Mouse (Mus musculus): ENCODE results near the gene Surf4. TPM values are rescaled to one million over a fixed set of nuclear protein-coding genes. Genes with fewer than 3 reads are reported as not detected.
A peak's percentile ranks its signal among the peaks of the same experiment; 100 is the strongest.

The Surf4 gene
- total RNA-seq (2021), result 100 to 1,000 TPM; 190 to 191 TPM
- long read RNA-seq, experiment 1, transcript Surf4-201 (6 exons, 3,281 nt), result major isoform, 152 of 178 reads
- long read RNA-seq, experiment 1, partial matches to known transcripts, result 25 of 178 reads
- long read RNA-seq, experiment 1, other reads (novel, unspliced or antisense), result 1 of 178 reads
- long read RNA-seq, experiment 2, transcript Surf4-201 (6 exons, 3,281 nt), result major isoform, 81 of 103 reads
- long read RNA-seq, experiment 2, partial matches to known transcripts, result 2 of 103 reads
- long read RNA-seq, experiment 2, other reads (novel, unspliced or antisense), result 19 of 103 reads

DNA sequence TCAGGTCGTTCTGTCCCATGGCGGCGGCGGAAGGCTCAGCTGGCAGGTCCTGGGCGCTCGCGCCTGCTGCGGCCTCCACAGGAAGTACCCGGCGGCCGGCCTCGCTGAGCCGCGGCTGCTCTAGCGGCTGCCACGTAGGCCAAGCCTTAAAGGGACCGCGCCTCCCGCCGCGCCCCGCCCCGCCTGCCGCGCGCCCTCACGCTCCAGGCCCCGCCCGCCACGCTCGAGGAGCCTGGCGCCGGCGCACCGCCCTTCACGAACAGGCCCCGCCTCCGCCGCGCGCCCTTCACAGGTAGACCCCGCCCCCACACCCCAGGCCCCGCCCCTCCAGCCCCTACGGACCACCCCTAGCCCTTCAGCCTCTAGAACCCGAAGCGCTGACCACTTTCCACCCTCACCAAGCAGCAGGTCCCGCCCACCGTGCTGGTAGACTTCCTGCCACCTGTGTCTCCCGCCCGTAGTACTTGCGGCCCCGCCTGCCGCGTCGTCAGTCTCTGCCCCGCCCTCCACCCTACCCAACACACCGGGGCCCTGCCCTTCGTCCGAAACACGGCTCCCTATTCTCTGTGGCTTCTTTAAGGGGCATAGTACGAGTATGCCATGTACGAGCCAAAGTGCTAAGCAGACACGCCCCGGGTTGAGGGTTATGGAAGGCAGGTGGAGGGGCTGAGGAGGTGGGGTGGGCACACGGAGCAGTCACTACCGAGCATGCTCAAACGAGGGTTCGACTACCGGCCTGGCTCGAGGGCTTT, at the start of gene Surf4, which contains the start of gene Stkld1:
Surf4 (minus strand) TSS at position 625 of the 752 bp plus-strand sequence.
Stkld1 (plus strand) TSS at position 744 of the 752 bp plus-strand sequence.
- peak; percentile 95 to 98 for DNase-seq

DNA sequence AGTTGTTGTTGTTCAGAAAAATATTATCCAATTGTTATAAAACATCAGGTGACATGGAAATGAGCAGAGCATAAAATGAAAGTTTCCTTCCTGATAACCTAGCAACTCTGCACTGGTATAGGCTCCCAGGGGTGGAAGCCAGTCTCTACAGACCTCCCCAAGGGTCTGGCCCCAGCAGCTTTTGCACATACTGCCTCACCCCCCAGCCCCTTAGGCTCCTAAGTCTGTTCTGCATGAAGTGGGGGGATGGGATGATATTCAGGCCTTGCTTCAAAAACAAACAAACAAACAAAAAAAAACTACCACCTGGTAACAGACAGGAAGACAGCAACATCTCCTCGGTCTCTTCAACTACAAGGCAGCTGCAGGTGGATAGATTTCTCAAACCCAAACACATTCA, 46.6 kb upstream of the Surf4 start:
- DNase-seq, result no peak

DNA sequence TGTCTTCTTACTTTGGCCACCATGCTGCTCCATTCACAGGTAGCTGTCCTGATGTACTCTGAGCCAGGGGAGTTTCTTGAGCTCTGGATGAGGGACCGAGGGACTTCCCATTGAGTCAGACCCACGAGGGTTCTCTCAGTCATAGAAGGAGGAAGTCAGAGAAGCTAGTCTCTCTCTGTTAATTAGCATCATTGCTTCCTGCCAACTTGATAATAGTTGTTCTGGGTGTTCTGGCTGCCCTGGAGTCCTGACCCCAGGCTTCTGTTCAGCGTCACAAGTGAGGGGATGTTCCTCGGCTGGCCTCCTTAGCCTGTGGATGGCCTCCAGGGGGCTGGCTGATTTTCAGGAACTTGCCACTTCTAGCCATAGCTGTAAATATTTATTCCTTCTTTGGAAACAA, 40.2 kb upstream of the Surf4 start:
- no peak for DNase-seq

DNA sequence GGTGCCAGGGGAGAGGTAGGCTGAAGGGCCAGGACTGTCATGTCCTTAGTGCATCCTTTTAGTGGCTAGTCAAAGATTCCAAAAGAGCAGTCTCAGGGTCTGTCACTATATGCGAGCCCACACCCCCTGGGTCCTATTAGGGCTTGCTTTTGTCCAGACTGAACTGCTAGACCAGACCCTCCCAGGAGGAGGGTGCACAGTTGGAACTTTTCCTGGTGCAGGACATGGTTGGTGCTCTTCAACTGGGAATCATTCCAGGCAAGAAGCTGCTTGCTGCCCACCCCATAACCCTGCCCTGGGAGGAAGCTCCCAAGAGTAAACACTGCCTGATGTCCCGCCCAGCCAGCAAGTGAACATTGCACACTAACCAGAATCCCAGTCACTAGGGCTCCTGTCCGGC, 39.4 kb upstream of the Surf4 start, which contains the start of gene Adamts13:
Adamts13 (plus strand) TSS at position 301 of the 400 bp plus-strand sequence.
- DNase-seq, result no peak

DNA sequence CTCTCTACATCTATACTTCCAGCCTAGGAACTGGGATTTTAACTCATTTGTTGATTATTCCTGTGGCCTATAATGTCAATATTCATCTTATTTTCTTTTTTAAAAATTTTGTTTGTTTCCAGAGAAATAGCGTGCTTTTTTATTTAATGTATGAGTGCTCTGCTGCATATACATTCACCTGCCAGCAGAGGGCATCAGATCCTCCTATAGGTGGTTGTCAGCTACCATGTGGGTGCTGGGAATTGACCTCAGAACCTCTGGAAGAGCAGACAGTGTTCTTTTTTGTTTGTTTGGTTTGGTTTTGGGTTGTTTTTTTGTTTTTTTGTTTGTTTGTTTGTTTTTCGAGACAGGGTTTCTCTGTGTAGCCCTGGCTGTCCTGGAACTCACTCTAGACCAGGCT, 33.5 kb upstream of the Surf4 start:
- no peak for DNase-seq

DNA sequence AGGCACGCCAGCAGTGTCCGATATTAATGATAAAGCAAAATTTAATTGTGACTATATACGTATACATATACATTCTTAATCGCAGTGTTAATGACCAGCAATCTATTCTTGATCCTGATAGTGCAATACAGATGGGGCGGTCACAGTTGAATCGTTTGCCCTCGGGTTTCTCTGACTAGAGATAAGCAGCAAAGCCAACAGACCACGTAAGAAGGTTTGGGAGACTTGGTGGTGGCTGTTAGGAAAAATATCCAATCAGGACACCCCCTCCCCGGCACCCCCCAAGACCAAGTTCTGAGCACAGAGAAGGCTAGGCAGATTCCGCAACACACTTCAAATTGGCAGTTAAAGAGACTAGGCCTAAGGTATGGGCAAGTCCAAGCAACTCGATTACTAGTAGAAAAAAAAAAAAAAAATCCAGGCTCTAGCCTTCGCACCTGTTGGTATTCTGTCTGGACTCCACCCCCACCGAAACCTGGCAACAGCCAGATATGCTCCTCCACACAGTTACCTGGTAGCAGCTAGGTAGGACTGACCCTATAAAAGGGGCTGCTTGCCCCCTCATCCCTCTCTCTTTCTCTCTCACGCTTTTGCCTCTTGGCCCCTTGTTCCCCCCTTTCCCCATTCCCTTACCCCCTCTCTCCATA, 31.1 kb upstream of the Surf4 start:
- no peak for DNase-seq

DNA sequence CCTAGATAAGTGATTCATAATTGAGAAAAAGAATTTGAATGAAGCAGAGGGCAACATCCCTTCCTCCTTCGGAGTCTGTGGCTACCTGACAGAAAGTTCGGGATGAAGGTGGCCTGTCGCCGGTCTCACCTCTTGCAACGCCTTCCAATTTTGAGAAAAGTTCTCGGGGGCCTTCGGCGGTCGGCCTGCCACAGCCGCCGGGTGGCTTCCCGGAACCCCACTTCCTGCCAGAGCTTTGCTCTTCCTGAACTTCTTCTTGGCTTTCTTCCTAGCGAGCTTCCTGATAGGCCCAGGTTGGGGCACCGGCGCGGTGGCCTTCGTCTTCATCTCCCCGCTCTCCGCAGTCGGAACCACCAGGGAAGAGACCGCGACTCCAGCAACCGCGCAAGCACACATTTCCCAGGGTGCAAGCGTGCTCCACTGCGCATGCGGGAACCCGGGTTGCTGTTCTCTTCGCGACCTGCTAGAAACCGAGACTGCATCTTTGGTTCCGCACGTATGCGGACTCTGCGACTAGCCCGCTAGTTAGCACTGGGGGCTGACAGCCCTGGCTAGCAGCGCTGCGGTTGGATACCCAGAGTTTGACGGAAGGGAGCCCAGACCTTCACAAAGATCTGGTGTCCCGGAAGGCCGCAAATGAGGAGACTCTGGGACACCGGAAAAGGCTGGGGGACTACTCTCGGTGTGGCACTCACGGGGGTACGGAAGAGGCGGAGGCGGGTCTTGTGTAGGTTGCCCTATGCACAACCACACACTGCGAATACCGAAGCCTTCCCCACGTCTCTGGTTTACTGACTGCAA, 30.4 kb upstream of the Surf4 start, which contains the start of gene Rexo4:
Rexo4 (minus strand) TSS at position 464 of the 801 bp plus-strand sequence.
- DNase-seq, result peak; percentile 95

DNA sequence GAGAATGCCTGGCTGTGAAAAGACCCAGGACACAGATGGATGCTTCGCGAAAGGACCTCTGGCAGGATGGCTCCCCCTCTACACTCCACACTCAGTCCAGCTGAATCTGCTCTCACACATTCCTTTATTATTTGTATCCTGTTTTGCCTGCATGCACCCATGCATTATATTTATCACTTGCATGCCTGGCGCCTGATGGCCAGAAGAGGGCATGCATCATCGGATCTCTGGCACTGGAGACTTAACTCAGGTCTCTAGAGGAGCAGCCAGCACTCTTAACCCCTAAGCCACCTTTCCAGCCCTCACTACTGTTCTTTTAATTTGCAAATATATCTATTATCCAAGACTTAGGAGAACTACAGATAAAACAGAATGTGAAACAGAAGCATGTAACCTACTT, 27.0 kb upstream of the Surf4 start:
- no peak for DNase-seq

DNA sequence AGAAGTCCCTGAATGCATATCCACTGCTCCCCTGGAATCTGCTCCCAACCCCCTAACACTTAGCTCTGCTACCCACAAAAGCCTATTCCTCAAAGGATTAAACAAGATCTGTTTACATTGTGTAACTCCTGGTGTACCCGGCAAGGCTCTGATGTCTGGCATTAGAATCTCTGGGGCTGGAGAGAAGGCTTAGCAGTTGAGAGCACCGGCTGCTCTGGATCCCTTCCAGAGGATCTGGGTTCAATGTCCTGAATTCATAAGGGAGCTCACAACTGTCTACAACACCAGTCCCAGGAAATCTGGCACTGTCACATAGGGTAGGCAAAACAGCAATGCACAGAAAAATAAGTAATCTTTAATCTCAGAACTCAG, 23.7 kb upstream of the Surf4 start:
- no peak for DNase-seq

DNA sequence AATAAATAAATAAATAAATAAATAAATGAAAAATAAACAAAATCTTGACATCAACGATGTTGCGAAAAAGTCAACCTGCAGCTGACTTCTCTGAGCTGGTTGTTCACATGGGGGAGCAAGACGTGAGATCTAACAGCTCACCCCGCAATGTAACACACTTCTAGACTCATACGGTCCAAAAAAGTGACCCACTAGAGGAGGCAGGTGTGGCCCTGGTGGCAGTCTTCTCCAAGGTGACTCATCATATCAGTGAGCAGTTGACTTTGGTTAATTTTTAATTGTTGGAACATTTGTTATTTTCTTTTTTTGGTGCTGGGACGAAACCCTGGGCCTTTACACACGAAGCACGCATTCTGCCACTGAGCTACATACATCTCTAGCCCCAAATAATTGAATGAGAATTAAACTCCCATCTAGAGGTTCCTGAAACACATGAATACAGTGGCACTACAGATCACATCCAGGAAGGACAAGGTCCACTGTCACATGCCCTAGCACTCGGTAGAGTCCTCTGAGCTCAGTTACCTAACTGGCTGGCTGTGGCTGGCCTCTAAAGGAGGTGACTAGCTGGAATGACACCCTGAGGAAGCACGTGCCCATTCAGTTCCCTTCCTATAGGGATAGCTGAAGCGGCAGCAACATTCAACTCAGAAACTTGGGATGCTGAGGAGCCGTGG, 23.2 kb upstream of the Surf4 start:
- no peak for DNase-seq

DNA sequence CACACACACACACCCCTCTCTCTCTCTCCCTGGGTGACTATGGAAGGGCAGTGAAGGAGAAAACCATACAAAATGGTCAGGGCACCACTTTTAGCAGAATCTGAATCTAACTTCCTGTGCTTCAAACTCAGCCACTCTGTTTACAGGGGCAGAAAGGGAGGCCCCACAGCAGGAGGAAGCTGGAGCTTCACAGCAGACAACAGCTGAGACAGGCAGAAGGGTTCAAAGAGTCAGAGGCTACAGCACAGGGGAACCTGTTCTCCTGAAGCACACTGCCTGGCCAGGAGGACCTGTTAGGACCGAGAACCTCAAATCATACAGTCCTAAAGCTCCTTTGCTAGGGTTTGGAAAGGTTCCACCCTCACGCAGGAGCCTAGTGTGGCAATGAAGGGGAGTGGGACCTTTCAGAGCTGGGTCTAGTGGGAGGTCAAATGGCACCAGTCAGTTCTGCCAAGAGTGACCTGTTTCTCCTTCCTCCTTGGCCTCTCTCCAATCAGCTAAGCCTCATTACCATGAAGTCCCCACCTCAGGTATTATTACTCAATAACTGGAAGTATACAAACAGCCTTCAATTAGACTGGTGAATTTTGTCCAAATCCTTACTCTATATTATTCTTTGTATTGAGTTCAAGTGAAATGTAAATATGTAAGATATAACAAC, 21.1 kb upstream of the Surf4 start:
- no peak for DNase-seq

DNA sequence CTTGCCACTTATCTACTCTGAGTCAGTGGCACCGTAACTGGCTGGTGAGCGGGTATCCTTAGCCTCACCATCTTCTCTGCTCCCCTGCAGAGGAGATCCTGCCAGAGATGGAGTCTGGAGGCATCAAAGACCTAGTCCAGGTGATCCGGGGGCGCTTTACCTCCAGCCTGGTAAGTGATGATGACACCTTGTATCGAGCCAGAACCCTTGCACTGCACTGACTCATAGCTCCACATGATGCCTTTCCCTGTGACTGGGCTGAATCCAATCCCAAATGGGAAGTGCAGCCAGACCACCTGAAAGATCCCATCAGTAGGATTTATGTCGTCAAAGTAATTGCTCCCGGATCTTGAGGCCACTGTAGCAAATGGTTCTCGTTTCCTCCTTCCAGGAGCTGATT, 19.1 kb upstream of the Surf4 start:
- DNase-seq, result no peak

DNA sequence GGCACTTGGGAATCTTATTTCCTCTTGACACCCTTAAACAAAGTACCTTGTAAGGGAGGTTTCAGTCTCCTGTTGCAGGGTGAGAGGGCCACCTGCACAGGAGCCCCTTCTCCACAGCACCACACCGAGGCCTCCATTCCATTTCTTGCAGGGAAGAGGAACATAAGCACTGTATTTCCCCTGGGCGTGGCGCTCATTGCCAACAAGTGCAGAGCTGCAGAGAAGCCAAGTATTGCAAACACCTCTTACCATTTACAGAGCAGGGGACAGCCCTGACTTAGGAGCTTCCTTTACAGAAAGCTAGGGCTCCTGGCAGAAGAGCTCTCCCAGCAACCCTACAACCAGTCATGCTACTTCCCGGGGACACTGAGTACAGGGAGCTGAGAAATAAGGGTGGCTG, 18.5 kb upstream of the Surf4 start:
- no peak for DNase-seq

DNA sequence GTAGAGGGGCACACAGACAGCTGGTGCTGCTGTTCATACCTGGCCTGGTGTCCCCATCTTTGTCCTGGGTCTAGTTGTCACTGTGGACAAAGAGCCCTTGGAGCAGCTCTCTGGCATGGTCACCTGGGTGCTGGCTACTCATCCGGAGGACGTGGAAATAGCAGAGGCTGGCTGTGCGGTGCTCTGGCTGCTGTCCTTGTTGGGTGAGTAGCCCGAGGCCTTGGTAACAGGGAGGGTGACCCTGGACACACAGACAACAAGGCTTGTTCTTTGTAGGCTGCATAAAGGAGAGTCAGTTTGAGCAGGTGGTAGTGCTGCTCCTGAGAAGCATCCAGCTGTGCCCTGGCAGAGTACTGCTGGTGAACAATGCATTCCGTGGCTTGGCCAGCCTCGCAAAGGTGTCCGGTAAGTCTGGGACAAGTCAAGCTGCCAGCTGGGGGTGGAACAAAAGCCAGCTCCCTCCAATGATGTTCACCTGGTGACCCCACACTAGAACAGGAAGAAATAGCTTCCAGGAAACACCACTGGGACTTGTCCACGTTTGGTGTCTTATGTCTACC, 17.7 kb upstream of the Surf4 start:
- DNase-seq, result peak in 1 of 2 experiments; percentile 41

DNA sequence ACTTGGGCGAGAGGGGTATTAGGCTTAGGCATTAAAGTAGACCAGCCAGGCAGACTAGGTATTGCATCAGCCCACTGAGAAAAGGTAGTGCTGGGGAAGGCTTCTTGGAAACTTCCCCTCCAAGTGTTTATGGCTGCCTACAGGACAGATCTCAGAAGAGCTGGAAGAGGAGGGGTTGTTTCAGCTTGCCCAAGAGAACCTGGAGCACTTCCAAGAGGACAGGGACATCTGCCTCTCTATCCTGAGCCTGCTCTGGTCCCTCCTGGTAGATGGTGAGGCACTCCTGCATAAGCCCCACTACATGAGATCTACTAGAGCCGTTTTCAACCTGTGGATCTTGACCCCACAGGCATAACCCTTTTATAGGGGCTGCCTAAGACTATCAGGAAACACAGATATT, 16.7 kb upstream of the Surf4 start:
- DNase-seq, result no peak

DNA sequence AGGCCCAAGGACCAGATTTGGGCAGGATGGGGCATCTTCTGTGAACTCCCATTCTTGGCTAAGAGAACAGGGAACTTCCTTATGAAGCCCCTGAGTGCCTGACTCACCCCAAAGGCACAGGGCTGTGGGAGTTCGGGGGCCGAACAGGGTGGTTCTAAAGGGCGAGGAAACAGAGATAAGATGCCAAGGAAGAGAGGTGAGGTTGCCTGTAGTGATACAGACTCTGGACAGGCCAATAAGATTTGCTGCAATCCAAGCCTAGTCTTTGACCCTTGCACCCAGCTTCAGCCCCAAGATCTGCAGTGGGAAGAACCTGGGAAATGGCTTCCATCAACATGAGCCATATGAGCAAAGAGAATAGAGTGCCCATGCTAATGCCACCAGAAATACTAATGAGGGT, 9.5 kb upstream of the Surf4 start:
- no peak for DNase-seq

DNA sequence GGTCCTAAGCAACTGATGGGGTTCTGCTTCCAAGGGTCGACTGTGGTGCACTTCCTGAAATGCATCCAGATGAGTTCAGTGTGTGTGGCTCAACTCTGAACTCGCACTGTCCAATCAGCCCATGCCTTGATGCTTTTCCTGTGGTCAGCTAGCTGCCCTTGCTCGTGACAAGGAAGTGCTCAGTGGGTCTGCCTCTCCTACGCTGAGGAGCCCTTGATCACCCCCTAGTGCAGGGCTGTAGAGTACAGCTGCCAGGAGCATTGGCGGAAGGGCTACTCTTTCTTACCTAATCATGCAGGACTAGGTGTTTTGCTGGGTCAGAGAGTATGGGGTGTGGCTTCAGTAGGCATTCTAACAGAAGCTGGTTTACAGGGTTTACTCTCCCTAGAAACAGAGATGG, 7.8 kb upstream of the Surf4 start:
- DNase-seq, result no peak

DNA sequence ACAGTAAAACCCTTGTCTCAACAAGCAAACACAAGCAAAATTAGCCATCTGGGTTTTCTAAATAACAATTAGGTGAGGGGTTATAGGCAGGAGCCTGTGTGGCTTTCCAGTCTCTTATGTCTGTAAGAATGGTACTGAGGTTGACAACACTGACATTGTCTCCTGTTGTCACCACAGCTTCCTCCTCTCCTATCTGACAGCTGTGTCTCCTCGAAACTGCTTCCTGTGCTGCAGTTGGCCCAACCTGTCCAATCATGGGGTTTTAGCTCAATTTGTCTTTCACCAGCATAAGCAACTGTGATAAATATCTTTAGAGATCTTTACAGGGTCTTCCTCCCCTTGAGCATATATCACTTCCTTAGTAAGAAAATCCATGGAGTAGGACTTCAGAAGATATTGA, 2.7 kb upstream of the Surf4 start:
- DNase-seq, result no peak

DNA sequence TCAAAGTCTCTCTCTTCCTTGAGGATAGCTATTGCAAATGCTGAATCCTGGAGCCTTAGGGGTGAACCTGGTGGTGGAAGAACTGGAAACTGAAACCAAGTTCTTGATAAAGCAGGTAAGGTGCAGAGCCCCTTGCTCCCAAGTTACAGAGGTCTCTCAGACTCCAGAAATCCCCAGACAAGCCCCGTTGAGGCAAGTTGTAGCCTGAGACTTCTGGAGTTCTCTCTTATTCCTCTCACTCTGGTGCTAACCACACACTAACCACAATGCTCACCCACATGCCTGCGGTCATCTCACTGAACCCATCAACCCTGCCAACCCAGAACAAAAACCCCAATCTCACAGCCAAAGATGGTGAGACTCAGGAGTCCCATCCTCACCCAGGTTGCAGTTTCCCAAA, 1.6 kb upstream of the Surf4 start:
- no peak for DNase-seq

DNA sequence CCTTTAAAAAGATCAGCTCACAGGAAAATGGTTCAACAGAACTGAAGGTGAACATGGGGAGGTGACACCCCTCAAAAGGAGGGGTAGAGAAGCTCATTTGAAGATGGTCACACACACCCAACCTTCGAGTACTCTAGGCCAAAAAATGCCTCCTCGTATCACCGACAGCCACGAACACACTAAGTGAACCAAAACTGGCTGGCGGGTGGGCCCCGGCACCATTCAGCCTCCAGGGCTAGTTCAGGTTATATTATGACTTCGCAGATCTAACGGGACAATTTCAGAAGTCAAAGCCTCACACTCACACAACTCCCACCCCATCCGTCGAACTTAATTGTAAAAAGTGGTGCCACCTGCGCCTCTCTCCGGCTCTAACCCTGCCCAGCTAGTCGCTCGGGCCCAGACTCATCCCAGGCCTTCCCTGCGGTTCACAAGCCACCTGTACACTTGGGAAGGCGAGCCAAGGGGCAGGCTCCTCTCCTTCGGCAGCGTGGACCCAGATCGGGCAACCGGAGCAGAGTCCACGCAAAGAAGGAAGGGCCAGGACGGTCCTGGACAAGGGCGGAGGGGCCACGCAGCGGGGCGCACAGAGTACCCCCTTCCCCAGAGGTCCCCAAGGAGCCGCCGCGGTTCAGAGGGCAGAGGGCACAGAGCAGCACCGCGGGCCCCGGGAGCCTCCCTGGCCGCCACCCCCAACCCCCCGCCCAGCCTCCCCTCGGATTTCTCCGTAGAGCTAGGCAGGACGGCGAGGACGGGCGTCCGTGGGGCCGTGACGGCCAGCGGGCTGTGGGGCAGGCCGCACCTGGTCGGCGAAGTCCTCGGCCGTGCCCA, 1.0 kb downstream of the Surf4 start:
- peak in 1 of 2 experiments; percentile 33 for DNase-seq

Data from adrenal gland, postnatal 36 days (tissue).